Mouse (Mus musculus) liver, embryonic 14.5 days (tissue): ENCODE measurements around the gene Ranbp2.

Experiments
- CTCF ChIP-seq: IDR thresholded peaks from 2 replicates; pipeline ENCODE4 v1.5.1; 2016; ENCODE audit warnings: antibody characterized with exemption, low read depth, control low read depth
- EP300 ChIP-seq: IDR thresholded peaks from 2 replicates; pipeline ENCODE4 v1.6.1; 2016; ENCODE audit warnings: antibody characterized with exemption, low read depth

DNA sequence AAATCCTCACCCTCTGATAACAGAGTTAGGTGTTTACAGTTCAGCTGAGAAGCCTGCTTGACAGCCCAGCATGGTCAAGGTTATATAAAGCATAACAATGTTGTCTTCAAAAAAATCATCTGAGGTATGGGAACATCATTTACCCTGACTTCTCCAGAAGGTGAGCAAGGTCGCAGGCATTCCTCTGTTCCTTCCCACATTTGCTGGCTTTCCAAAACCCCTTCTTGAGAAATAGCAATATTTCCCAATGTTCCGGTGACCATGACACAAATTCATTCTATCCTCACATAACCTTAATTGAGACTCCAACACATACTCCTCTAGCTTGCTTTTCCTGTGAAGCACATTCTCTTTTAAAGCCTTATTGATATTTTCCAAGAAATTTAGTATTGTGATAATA is 51.8 kb downstream of the Ranbp2 start:
- no peak for TF ChIP-seq CTCF
- TF ChIP-seq EP300, result no peak
